Mouse (Mus musculus): ENCODE results near the gene Zbtb41. TPM values are rescaled to one million over a fixed set of nuclear protein-coding genes. Genes with fewer than 3 reads are reported as not detected.
"Not testable (repeated sequence)": the region's sequence is repeated elsewhere in the genome, so short reads cannot be mapped to it uniquely, and the experiment has no call there.

Zbtb41 gene
- total RNA-seq (2021) = 10 to 100 TPM; 23.9 to 27.4 TPM

DNA sequence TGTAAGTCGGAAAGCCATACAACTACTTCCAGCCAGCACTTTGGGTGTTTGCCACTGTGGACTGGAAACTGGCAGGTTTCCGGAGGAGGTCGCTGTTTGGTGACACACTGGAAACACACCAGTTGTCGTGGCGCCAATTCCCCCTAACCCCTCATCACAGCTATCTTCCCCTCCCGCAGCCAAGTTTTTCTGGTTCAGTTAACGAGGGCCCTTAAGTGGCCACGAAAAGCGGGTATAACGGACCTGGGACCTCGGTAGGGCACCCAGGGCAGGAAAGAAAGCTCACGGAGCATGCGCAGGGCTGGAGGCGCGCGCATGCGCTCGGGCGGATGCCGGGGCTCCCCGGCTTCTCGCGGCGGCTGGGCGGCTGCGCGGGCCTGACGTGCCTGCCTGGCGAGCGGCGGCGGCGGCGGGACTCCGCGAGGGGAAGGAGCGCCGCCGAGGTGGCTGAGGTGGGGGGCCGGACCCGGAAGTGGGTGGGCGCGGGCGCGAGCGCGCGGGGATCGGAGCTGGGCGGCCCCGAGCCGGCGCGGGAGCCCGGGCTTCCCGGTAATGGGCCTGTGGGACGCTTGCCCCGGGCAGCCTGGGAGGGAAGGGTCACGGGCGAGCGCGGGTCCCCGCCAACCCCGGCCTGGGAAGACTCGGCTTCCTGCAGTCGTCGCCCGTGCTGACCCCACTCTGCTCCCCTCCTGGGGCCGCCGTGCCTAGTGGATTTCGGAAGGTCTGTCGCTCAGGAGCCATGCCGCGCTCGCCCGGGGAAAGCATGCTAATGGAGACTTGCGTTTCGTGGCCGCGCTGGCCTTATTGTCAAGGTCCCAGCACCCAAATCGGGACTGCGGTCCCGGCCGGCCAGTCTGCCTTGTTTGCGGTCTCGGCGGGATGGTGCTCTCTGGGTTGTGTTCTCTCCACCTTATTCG is at the start of gene Zbtb41:
TSS of gene Zbtb41 (plus strand) at position 414 of the 917 bp plus-strand sequence.
- peak; percentile 92 to 93 for DNase-seq
- intact Hi-C loops (cut with DNase I) = loop anchor here (2.0 to 10.0 kb wide), 2 partner anchors 31 to 577 kb away; partner anchors contain the start of gene Lhx9

DNA sequence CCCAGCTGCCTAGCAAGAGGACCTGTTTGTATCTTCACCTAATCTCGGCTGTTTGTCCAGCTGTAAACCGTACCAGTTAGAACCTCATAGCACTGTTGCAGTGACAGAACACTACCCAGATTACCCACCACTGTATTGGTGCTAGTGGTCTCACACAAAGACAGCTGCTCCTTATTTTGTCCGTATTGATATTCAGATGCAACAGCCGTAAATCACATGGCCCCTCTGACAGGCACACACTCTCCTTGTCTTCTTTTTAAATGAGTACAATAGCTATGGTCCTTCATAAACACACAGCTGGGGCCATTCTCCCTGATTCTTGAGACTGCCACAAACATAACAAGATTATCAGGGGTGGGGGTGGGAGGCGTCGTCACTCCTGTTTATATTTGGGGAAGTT is 46.2 kb upstream of the Zbtb41 start:
- no peak for DNase-seq

DNA sequence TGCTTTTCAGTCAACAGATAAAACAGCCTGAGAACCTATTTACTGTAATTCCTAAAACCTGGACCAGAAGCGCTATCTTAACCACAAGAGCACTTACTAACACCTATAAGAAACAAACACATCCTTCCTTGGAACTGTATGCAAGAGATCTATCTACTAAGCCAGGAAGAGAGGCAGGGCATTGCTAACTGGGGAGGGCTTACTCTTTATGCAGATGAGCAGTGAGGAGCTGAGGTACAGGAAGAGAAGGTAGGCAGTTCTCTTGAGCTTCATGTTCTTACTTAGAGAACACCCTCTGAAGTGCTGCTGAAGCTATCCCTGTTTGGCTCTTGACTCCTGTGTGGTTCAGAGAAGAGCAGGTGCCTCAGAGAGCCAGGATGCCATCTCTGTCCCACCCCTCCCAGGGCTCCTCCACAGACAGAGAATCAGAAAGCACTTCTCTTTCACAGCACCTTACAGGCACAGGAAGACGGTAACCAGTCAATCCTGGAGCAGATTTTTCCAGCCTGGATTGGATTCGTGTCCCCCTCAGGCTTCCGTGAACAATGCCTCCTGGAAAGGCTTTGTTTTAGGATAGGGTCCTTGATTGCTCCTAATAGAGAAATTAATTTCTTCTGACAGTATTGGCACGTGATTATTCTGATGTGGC is 45.3 kb upstream of the Zbtb41 start, which contains the start of gene Crb1:
TSS of gene Crb1 (minus strand) at position 463 of the 649 bp plus-strand sequence.
- DNase-seq = no peak
- intact Hi-C loops (cut with DNase I) = no loop called here

More for the DNA sequence above, 46.2 kb upstream of the Zbtb41 start:
- intact Hi-C loops (cut with DNase I) = no loop called here

- no peak for DNase-seq
- intact Hi-C loops (cut with DNase I) = no loop called here
Observed at GRCm38 (mm10) chr1:139378861-139379620, 43.0 kb upstream of the Zbtb41 start.

DNA sequence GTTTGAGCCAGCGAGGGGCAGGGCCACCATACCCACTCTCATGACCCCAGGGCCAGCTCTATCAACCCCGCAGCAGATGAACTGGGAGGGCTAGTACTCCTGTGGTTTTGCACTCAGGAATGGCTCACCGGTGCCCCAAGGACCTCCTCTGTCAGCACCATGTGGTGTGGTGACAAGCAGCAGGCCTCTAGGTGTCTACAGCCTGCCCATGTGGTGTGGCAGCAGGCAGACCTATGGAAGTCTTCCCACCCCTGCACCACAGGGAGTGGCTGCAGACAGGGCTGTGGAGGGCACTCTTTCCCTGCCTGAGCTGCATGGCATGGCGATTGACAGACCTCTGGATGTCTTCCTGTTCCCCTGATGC is 42.5 kb upstream of the Zbtb41 start:
- intact Hi-C loops (cut with DNase I) = no loop called here
- peak in 1 of 2 experiments; percentile 1 for DNase-seq

DNA sequence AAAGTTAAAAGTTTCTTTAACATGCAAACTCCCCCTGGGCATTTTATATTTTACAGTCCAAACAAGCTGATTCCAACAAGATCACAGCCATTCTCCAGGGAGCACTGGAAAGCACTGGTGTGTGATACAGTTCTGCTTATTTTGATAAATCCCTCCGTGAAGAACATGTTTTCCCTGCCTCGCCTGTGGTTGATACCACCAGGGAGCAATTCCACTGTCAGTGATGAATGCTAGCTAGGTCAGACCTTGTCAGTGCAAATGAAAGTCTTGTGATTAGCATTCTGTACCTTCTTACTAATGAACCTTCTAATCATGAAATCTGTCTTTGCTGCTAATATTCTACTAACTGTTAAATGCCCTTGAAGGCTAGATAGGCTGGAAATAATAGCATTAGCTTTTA is 30.3 kb upstream of the Zbtb41 start:
- intact Hi-C loops (cut with DNase I) = no loop called here
- DNase-seq = no peak

DNA sequence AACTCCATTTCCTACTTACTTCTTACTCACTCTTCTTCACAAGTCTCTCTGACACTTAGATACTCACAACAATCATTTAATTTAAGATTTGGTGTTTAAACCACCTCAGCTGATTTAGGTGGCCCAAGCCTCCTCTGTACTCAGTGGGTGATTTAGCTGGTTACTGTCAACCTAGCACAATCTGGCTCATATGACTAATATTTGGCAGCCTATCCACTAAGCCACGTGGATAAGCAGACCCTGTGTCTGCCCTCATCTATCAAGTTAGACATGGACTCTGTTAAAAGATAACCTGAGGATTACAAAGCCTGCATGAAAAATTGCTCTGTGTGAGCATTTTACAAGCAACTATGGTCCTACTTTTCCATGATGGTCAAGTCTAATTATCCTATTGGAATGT is 25.5 kb upstream of the Zbtb41 start:
- intact Hi-C loops (cut with DNase I) = no loop called here
- DNase-seq = no peak

GRCm38 (mm10) chr1:139405766-139406165 is 16.3 kb upstream of the Zbtb41 start:
- intact Hi-C loops (cut with DNase I) = no loop called here
- no peak for DNase-seq

DNA sequence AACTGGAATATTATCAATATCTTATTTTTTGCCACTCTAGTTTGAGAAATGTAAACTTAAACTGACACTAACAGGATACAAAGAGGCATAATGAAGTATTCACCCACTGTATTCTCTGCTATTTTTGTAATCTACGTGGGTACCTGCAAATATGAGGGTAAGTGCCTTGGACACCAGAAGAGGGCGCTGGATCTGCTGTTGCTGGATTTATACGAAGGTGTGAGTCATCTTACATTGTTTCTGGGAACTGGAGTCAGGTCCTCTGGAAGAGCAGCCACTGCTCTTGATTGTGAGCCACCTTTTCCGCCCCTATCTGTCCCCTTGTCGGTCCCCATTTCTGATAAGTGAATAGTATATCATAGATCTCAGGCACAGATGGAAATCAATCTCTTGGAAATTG is 14.4 kb upstream of the Zbtb41 start:
- intact Hi-C loops (cut with DNase I) = no loop called here
- no peak for DNase-seq

DNA sequence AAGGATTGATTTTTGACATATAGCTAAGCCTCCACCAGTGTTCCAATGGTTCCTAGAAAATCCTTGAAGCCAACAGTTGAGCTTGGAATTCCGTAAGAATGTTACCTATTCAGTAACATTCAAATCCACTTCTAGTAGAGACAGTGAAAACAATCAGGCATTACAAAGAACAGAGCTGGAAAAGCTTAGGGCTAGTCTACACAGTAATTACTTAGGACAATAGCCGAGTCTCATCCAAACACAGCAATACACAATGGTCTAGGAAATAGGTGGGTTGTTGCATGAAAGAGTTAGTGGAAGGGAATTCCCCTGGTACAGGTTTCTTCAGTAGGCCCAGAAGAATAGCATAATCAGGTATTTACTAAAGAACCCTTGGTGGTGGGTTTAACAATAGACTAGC is 9.7 kb upstream of the Zbtb41 start:
- intact Hi-C loops (cut with DNase I); DNase-seq: not testable (repeated sequence)

GRCm38 (mm10) chr1:139413465-139413864 is 8.6 kb upstream of the Zbtb41 start:
- intact Hi-C loops (cut with DNase I) = no loop called here
- DNase-seq = no peak

DNA sequence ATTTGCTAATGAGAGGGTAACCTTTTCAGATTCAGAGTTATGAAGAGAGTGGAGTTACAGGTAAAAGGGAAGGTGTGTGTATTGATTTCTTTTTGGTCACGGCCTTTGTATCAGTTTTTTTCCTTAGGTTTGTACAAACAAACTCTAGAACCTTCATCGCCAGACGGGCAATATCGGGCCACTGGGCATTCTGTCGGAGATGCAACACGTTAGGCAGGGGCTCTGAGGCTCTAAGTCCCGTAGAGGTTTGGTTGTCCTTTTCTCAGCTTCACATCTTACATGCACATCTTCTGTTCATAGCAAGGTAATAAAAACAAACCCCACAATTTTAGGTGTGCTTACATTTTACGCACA is 590 bp upstream of the Zbtb41 start:
- no peak for DNase-seq
- intact Hi-C loops (cut with DNase I) = loop anchor here (10.0 kb wide), 1 partner anchor 577 kb away; the partner anchor contains the start of gene Lhx9

DNA sequence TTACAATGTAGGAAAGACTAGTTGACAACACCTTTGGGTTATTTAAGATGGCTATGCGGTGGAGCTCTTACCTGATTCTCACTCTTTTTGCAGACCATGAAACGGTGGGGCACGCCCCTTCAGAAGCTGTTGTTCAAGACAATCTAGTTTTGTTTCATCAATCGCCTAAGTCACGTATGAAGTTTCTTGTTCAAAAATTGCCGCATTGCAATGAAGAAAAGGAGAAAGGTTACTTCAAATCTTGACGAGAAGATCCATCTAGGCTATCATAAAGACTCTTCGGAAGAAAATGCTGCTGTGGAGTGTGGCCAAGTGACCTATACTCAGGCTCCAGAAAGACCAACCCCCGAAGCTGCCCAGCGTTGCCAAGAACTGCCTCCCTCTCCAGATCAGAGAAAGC is 853 bp downstream of the Zbtb41 start:
- DNase-seq = peak in 1 of 2 experiments; percentile 20
- intact Hi-C loops (cut with DNase I) = loop anchor here (2.0 to 10.0 kb wide), 2 partner anchors 30 to 578 kb away; partner anchors contain the start of gene Lhx9

GRCm38 (mm10) chr1:139423931-139424330 is 1.8 kb downstream of the Zbtb41 start:
- intact Hi-C loops (cut with DNase I) = loop anchor here (2.0 to 10.0 kb wide), 2 partner anchors 29 to 579 kb away; partner anchors contain the start of gene Lhx9

GRCm38 (mm10) chr1:139425006-139425405 is 2.9 kb downstream of the Zbtb41 start:
- DNase-seq = no peak
- intact Hi-C loops (cut with DNase I) = loop anchor here (10.0 kb wide), 1 partner anchor 580 kb away; the partner anchor contains the start of gene Lhx9

More at GRCm38 (mm10) chr1:139423931-139424330, 1.8 kb downstream of the Zbtb41 start:
- DNase-seq = no peak

GRCm38 (mm10) chr1:139438373-139438772 is 16.3 kb downstream of the Zbtb41 start:
- peak in 1 of 2 experiments; percentile 33 for DNase-seq
- intact Hi-C loops (cut with DNase I) = no loop called here

GRCm38 (mm10) chr1:139443103-139443502 is 21.0 kb downstream of the Zbtb41 start:
- intact Hi-C loops (cut with DNase I); DNase-seq: not testable (repeated sequence)

- intact Hi-C loops (cut with DNase I) = no loop called here
- peak; percentile 94 to 95 for DNase-seq
Observed at GRCm38 (mm10) chr1:139454340-139455225, 32.5 kb downstream of the Zbtb41 start, which contains the start of gene Aspm. Gene Aspm, plus strand, starts transcription at chr1:139454772.

GRCm38 (mm10) chr1:139455226-139455869 is 33.3 kb downstream of the Zbtb41 start:
- DNase-seq = no peak
- intact Hi-C loops (cut with DNase I) = no loop called here
